Mouse (Mus musculus) forebrain, embryonic 12.5 days (tissue): ENCODE measurements at regions not wholly inside any gene's neighbourhood (a gene's known extent, or its start where the extent isn't known, plus 50 kb on each side); places are given as distances from the start of the nearest gene placed in this dataset.

Experiments used
- ATAC-seq: fragments of 200-750 bp; cut with Nextera tagmentation; 2 replicates; pipeline ENCODE4 v1.8.0; 2017; ENCODE audit warnings: moderate TSS enrichment; ENCODE audit not compliant: low FRiP score
- H3K27ac ChIP-seq: fragments of 300-500 bp; sonication (generic); 2 replicates; pipeline ENCODE4 v1.5.1; 2016; ENCODE audit warnings: mild to moderate bottlenecking
- H3K27me3 ChIP-seq: fragments of 300-500 bp; sonication (generic); 2 replicates; pipeline ENCODE4 v1.6.1; 2016; ENCODE audit warnings: mild to moderate bottlenecking
- H3K36me3 ChIP-seq: fragments of 300-500 bp; sonication (generic); replicated peaks from 2 replicates; pipeline ENCODE4 v1.6.1; 2016; ENCODE audit warnings: mild to moderate bottlenecking
- H3K4me1 ChIP-seq: fragments of 300-500 bp; sonication (generic); 2 replicates; pipeline ENCODE4 v1.6.1; 2016
- H3K4me2 ChIP-seq: fragments of 300-500 bp; sonication (generic); 2 replicates; pipeline ENCODE4 v1.6.1; 2016; ENCODE audit warnings: mild to moderate bottlenecking, moderate library complexity
- H3K4me3 ChIP-seq: fragments of 300-500 bp; sonication (generic); replicated peaks from 2 replicates; pipeline ENCODE4 v1.5.1; 2016; ENCODE audit warnings: mild to moderate bottlenecking
- H3K9ac ChIP-seq: fragments of 300-500 bp; sonication (generic); 2 replicates; pipeline ENCODE4 v1.6.1; 2016; ENCODE audit warnings: mild to moderate bottlenecking
- H3K9me3 ChIP-seq: fragments of 300-500 bp; sonication (generic); 2 replicates; pipeline ENCODE4 v1.6.1; 2016
- WGBS: fragments of 180-500 bp; shearing (Covaris S2); methylation state at CpG from one replicate; pipeline ENCODE4 v1.1.7; 2016; 5-methylcytosine and 5-hydroxymethylcytosine counted together

- H3K9ac ChIP-seq, result no peak overlapping the region
- no peaks in the 10 kb centered on the region for H3K9me3 ChIP-seq
- no peak for ATAC-seq
- no peaks in the 10 kb centered on the region for H3K4me1 ChIP-seq
- no peak overlapping the region for H3K27ac ChIP-seq
- no peak overlapping the region for H3K4me3 ChIP-seq
- no peak overlapping the region for H3K4me2 ChIP-seq
- H3K27me3 ChIP-seq, result no peaks in the 10 kb centered on the region
- no peaks in the 10 kb centered on the region for H3K36me3 ChIP-seq
- 76% methylated on average over 3 of the region's 3 CpGs for WGBS
Measured at GRCm38 (mm10) chr7:95005403-95005802, 1165.6 kb upstream of the Tenm4 start.

GRCm38 (mm10) chr7:95008896-95009430 lies 1162.1 kb upstream of the Tenm4 start:
- no peak overlapping the region for H3K4me3 ChIP-seq
- no peak overlapping the region for H3K4me2 ChIP-seq
- WGBS, result 83% methylated on average over 6 of the region's 6 CpGs
- no peaks in the 10 kb centered on the region for H3K36me3 ChIP-seq
- H3K4me1 ChIP-seq, result no peaks in the 10 kb centered on the region
- H3K9ac ChIP-seq, result no peak overlapping the region
- no peak for ATAC-seq
- H3K27ac ChIP-seq, result no peak overlapping the region
- no peaks in the 10 kb centered on the region for H3K27me3 ChIP-seq
- no peaks in the 10 kb centered on the region for H3K9me3 ChIP-seq

- WGBS, result 76% methylated on average over 1 of the region's 1 CpGs
- Histone ChIP-seq H3K4me3 (no peak overlapping the region), H3K36me3 (no peaks in the 10 kb centered on the region), H3K9me3 (no peaks in the 10 kb centered on the region), H3K4me1 (no peaks in the 10 kb centered on the region), H3K27ac (no peak overlapping the region), H3K27me3 (no peaks in the 10 kb centered on the region), H3K9ac (no peak overlapping the region), H3K4me2 (no peak overlapping the region)
- no peak for ATAC-seq
Measured at GRCm38 (mm10) chr7:95020285-95020684, 1150.8 kb upstream of the Tenm4 start.

- H3K27ac ChIP-seq, result no peak overlapping the region
- H3K4me3 ChIP-seq, result no peak overlapping the region
- no peaks in the 10 kb centered on the region for H3K27me3 ChIP-seq
- H3K36me3 ChIP-seq, result no peaks in the 10 kb centered on the region
- H3K9ac ChIP-seq, result no peak overlapping the region
- no peak for ATAC-seq
- no peak overlapping the region for H3K4me2 ChIP-seq
- no peaks in the 10 kb centered on the region for H3K9me3 ChIP-seq
- 70% methylated on average over 4 of the region's 4 CpGs for WGBS
- no peaks in the 10 kb centered on the region; the same call in 1 of the 2 replicates for H3K4me1 ChIP-seq
Measured at GRCm38 (mm10) chr7:95027915-95028810, 1142.9 kb upstream of the Tenm4 start.
